Mouse (Mus musculus): Measurements from ENCODE around the gene Grb7. TPM values are rescaled to one million over a fixed set of nuclear protein-coding genes. Genes with fewer than 3 reads are reported as not detected.

Grb7 gene
- 15.9 TPM for polyA plus RNA-seq (2014; fragmentation: Illumina TruSeq; extraction: RNeasy Lipid Tissue Mini Kit (QIAGEN cat#74804); ENCODE audit: insufficient read depth, low read depth, low replicate concordance)

GRCm38 (mm10) chr11:98446213-98446561, at the start of gene Grb7:
TSS of gene Grb7 (plus strand) at chr11:98446394.

GRCm38 (mm10) chr11:98400161-98400726, 46.0 kb upstream of the Grb7 start, which contains the start of gene Pgap3:
TSS of gene Pgap3 (minus strand) at chr11:98400490.

GRCm38 (mm10) chr11:98412273-98412796, 33.9 kb upstream of the Grb7 start, which contains the start of gene Erbb2:
TSS of gene Erbb2 (plus strand) at chr11:98412470.

GRCm38 (mm10) chr11:98438331-98439158, 7.6 kb upstream of the Grb7 start, which contains the start of gene Mien1:
TSS of gene Mien1 (minus strand) at chr11:98438991.

Other genes with a start within 250 kb of the Grb7 start
- 5.9 TPM for gene Cdk12, start 243.3 kb upstream of the Grb7 start, polyA plus RNA-seq (2014; fragmentation: Illumina TruSeq; extraction: RNeasy Lipid Tissue Mini Kit (QIAGEN cat#74804); ENCODE audit: insufficient read depth, low read depth, low replicate concordance)
- not detected for gene Neurod2, start 116.7 kb upstream of the Grb7 start, polyA plus RNA-seq (2014; fragmentation: Illumina TruSeq; extraction: RNeasy Lipid Tissue Mini Kit (QIAGEN cat#74804); ENCODE audit: insufficient read depth, low read depth, low replicate concordance)
- gene Ppp1r1b, start 98.0 kb upstream of the Grb7 start, polyA plus RNA-seq (2014; fragmentation: Illumina TruSeq; extraction: RNeasy Lipid Tissue Mini Kit (QIAGEN cat#74804); ENCODE audit: insufficient read depth, low read depth, low replicate concordance) = 21.2 TPM
- 34.9 TPM for gene Stard3, start 88.0 kb upstream of the Grb7 start, polyA plus RNA-seq (2014; fragmentation: Illumina TruSeq; extraction: RNeasy Lipid Tissue Mini Kit (QIAGEN cat#74804); ENCODE audit: insufficient read depth, low read depth, low replicate concordance)
- gene Tcap, start 62.6 kb upstream of the Grb7 start, polyA plus RNA-seq (2014; fragmentation: Illumina TruSeq; extraction: RNeasy Lipid Tissue Mini Kit (QIAGEN cat#74804); ENCODE audit: insufficient read depth, low read depth, low replicate concordance) = 57.0 TPM
- 1.6 TPM for gene Pnmt, start 59.9 kb upstream of the Grb7 start, polyA plus RNA-seq (2014; fragmentation: Illumina TruSeq; extraction: RNeasy Lipid Tissue Mini Kit (QIAGEN cat#74804); ENCODE audit: insufficient read depth, low read depth, low replicate concordance)
- 6.1 TPM for gene Pgap3, start 45.9 kb upstream of the Grb7 start, polyA plus RNA-seq (2014; fragmentation: Illumina TruSeq; extraction: RNeasy Lipid Tissue Mini Kit (QIAGEN cat#74804); ENCODE audit: insufficient read depth, low read depth, low replicate concordance)
- 9.0 TPM for gene Erbb2, start 33.9 kb upstream of the Grb7 start, polyA plus RNA-seq (2014; fragmentation: Illumina TruSeq; extraction: RNeasy Lipid Tissue Mini Kit (QIAGEN cat#74804); ENCODE audit: insufficient read depth, low read depth, low replicate concordance)
- 123 TPM for gene Mien1, start 7.4 kb upstream of the Grb7 start, polyA plus RNA-seq (2014; fragmentation: Illumina TruSeq; extraction: RNeasy Lipid Tissue Mini Kit (QIAGEN cat#74804); ENCODE audit: insufficient read depth, low read depth, low replicate concordance)
- 3.4 TPM for gene Ikzf3, start 99.6 kb downstream of the Grb7 start, polyA plus RNA-seq (2014; fragmentation: Illumina TruSeq; extraction: RNeasy Lipid Tissue Mini Kit (QIAGEN cat#74804); ENCODE audit: insufficient read depth, low read depth, low replicate concordance)
- gene Zpbp2, start 104.7 kb downstream of the Grb7 start, polyA plus RNA-seq (2014; fragmentation: Illumina TruSeq; extraction: RNeasy Lipid Tissue Mini Kit (QIAGEN cat#74804); ENCODE audit: insufficient read depth, low read depth, low replicate concordance) = 0.31 TPM
- 36.1 TPM for gene Ormdl3, start 141.0 kb downstream of the Grb7 start, polyA plus RNA-seq (2014; fragmentation: Illumina TruSeq; extraction: RNeasy Lipid Tissue Mini Kit (QIAGEN cat#74804); ENCODE audit: insufficient read depth, low read depth, low replicate concordance)
- not detected for gene Lrrc3c, start 151.9 kb downstream of the Grb7 start, polyA plus RNA-seq (2014; fragmentation: Illumina TruSeq; extraction: RNeasy Lipid Tissue Mini Kit (QIAGEN cat#74804); ENCODE audit: insufficient read depth, low read depth, low replicate concordance)
- gene Gm12355, start 179.3 kb downstream of the Grb7 start, polyA plus RNA-seq (2014; fragmentation: Illumina TruSeq; extraction: RNeasy Lipid Tissue Mini Kit (QIAGEN cat#74804); ENCODE audit: insufficient read depth, low read depth, low replicate concordance) = 0.33 TPM
- not detected for gene Gsdma3, start 180.0 kb downstream of the Grb7 start, polyA plus RNA-seq (2014; fragmentation: Illumina TruSeq; extraction: RNeasy Lipid Tissue Mini Kit (QIAGEN cat#74804); ENCODE audit: insufficient read depth, low read depth, low replicate concordance)
- gene Gsdma2, start 200.4 kb downstream of the Grb7 start, polyA plus RNA-seq (2014; fragmentation: Illumina TruSeq; extraction: RNeasy Lipid Tissue Mini Kit (QIAGEN cat#74804); ENCODE audit: insufficient read depth, low read depth, low replicate concordance) = not detected
- gene Gsdma, start 218.0 kb downstream of the Grb7 start, polyA plus RNA-seq (2014; fragmentation: Illumina TruSeq; extraction: RNeasy Lipid Tissue Mini Kit (QIAGEN cat#74804); ENCODE audit: insufficient read depth, low read depth, low replicate concordance) = not detected
- gene Psmd3, start 236.2 kb downstream of the Grb7 start, polyA plus RNA-seq (2014; fragmentation: Illumina TruSeq; extraction: RNeasy Lipid Tissue Mini Kit (QIAGEN cat#74804); ENCODE audit: insufficient read depth, low read depth, low replicate concordance) = 58.6 TPM